Mouse (Mus musculus) limb, embryonic 14.5 days (tissue): ENCODE measurements around the gene Plxnc1. TPM values are rescaled to one million over a fixed set of nuclear protein-coding genes. Genes with fewer than 3 reads are reported as not detected.

ENCODE experiments used
- ATAC-seq: fragments of 200-750 bp; cut with Nextera tagmentation; 2 replicates; pipeline ENCODE4 v1.8.0; 2017; ENCODE audit warnings: low read depth, moderate number of reproducible peaks, moderate TSS enrichment; ENCODE audit not compliant: low FRiP score
- DNase-seq: peaks from one replicate; pipeline ENCODE4 v3.0.0-alpha.2; 2015; ENCODE audit warnings: low spot score
- H3K27ac ChIP-seq: fragments of 300-500 bp; sonication (generic); replicated peaks from 2 replicates; pipeline ENCODE4 v1.5.1; 2014; ENCODE audit warnings: low read depth, mild to moderate bottlenecking, low read length, moderate library complexity, mixed read lengths
- H3K27me3 ChIP-seq: fragments of 300-500 bp; sonication (generic); 2 replicates; pipeline ENCODE4 v1.6.1; 2014; ENCODE audit warnings: low read length, mixed read lengths; ENCODE audit not compliant: control insufficient read depth, insufficient read depth
- H3K36me3 ChIP-seq: fragments of 300-500 bp; sonication (generic); 2 replicates; pipeline ENCODE4 v1.6.1; 2014; ENCODE audit warnings: mild to moderate bottlenecking, low read length, moderate library complexity, mixed read lengths; ENCODE audit not compliant: control insufficient read depth, insufficient read depth
- H3K4me1 ChIP-seq: fragments of 300-500 bp; sonication (generic); 2 replicates; pipeline ENCODE4 v1.6.1; 2014; ENCODE audit warnings: antibody characterized with exemption, low read length, mixed read lengths; ENCODE audit not compliant: control insufficient read depth, insufficient read depth
- H3K4me2 ChIP-seq: fragments of 300-500 bp; sonication (generic); replicated peaks from 2 replicates; pipeline ENCODE4 v1.6.1; 2014; ENCODE audit warnings: low read depth, mild to moderate bottlenecking, low read length, moderate library complexity; ENCODE audit not compliant: severe bottlenecking
- H3K4me3 ChIP-seq: fragments of 300-500 bp; sonication (generic); replicated peaks from 2 replicates; pipeline ENCODE4 v1.5.1; 2014; ENCODE audit warnings: low read length
- H3K9ac ChIP-seq: fragments of 300-500 bp; sonication (generic); 2 replicates; pipeline ENCODE4 v1.6.1; 2014; ENCODE audit warnings: mild to moderate bottlenecking, low read depth, low read length, moderate library complexity; ENCODE audit not compliant: severe bottlenecking
- H3K9me3 ChIP-seq: fragments of 300-500 bp; sonication (generic); 2 replicates; pipeline ENCODE4 v1.6.1; 2016; ENCODE audit warnings: low read length; ENCODE audit not compliant: control insufficient read depth
- POLR2A ChIP-seq: fragments of 200-500 bp; IDR thresholded peaks from 2 replicates; pipeline ENCODE4 v1.8.0; 2012; ENCODE audit warnings: inconsistent platforms, mild to moderate bottlenecking, moderate library complexity, borderline replicate concordance; ENCODE audit not compliant: insufficient read depth, insufficient read length; ENCODE audit errors: extremely low read depth
- WGBS: fragments of 180-500 bp; shearing (Covaris S2); extraction: QIAGEN DNeasy Blood & Tissue Kit; methylation state at CpG from one replicate; pipeline ENCODE4 v1.1.7; 2014; 5-methylcytosine and 5-hydroxymethylcytosine counted together
- polyA plus RNA-seq, 2 experiments: library from polyadenylated mRNA; depleted of rRNA in 1 of 2; stranded (reverse) in 1 of 2; unstranded in 1 of 2; fragments of >200 nt; fragmentation: Nextera tagmentation in 1 of 2; extraction: Ambion mirVana in 1 of 2; gene quantifications; 2 replicates each; pipeline versions ENCODE4 v1.2.1 to v1.2.3; 2012 to 2014

The Plxnc1 gene
- polyA plus RNA-seq, 2 experiments, result 3.0 to 4.7 TPM

DNA sequence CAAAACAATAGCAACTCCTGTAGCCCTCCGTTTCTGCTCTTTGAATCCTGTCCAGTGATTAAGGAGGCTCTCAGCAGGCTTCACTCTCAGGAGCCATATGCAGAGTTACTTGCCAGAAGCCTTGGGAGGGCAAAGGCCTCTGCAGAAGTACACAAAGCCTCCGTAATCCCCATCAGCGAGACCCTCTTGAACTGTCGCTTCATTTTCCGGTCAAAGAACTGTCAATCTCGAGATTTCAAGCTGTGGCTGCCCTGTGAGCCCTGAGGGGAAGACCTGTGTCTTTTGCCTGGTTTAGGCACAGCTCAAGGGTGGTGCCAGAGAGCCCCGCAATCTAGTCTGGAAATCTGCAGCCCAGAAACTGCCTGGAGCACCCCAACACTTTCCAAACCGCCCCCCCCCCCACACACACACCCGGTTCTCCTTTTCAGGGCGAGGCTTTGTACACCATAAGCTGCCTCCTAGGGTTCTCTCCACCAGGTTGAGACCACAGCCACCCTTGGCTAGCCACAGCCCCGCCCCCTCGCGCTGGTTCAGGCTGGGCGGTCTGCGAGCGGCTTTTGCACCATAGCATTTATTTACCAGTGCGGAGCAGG, 2.1 kb downstream of the Plxnc1 start:
- Histone ChIP-seq H3K4me3 (peak overlapping the region; percentile 60), H3K27me3 (peaks cover 49% of the 10 kb centered on the region), H3K4me1 (peaks cover 14% of the 10 kb centered on the region), H3K27ac (no peak overlapping the region), H3K4me2 (peak overlapping the region; percentile 96), H3K36me3 (no peaks in the 10 kb centered on the region), H3K9me3 (no peaks in the 10 kb centered on the region), H3K9ac (peak overlapping the region; percentile 66; the same call in 1 of the 2 replicates)
- no peak for TF ChIP-seq POLR2A
- peak; percentile 12; the same call in 1 of the 2 replicates for ATAC-seq
- no peak for DNase-seq
- 2% methylated on average over 17 of the region's 17 CpGs for WGBS

DNA sequence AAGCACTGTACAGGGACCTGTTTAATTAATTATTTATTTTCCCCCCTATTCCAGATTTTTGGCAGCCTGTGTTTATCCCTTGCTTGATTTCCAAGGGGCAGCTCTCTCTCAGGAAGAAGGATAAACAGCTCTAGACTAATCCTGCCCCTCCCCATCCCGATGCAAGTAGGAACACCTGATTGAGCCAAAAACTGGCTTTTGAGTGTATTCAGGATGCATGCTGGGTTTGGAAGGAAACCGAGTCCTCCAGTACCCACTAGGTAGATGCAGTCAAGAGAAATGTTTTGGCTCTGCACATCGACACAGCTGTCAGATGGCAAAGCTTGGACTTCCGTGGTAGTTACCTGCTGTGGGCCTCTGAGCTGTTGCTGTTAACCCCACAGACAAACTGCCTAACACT, 3.1 kb downstream of the Plxnc1 start:
- H3K36me3 ChIP-seq, result no peaks in the 10 kb centered on the region
- ATAC-seq, result no peak
- no peak for DNase-seq
- H3K9ac ChIP-seq, result no peak overlapping the region
- no peak for TF ChIP-seq POLR2A
- H3K9me3 ChIP-seq, result no peaks in the 10 kb centered on the region
- H3K4me3 ChIP-seq, result no peak overlapping the region
- H3K27me3 ChIP-seq, result peaks cover 48% of the 10 kb centered on the region
- no peak overlapping the region for H3K27ac ChIP-seq
- no peak overlapping the region for H3K4me2 ChIP-seq
- H3K4me1 ChIP-seq, result peaks cover 14% of the 10 kb centered on the region
- 25% methylated on average over 4 of the region's 4 CpGs for WGBS

DNA sequence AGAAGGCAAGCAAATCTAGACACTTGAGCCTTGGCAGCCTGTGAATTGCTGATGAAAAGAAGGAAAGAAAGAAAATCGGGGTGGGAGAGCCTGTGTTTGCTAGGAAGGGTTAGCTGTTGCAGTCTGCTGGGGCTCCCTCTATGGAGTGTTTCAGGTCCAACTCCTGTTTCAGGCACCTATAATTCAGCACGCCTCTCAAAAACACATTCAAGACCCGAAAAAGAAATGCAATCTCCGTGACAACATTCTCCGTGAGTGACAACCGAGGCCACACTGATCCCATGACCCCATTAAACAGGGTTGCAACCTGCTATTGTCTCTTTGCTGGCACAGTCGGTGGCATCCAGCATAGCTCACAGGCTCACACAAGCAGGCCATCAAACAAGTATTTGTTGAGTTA, 3.8 kb downstream of the Plxnc1 start:
- no peak overlapping the region for H3K4me3 ChIP-seq
- H3K9me3 ChIP-seq, result no peaks in the 10 kb centered on the region
- no peak for DNase-seq
- H3K9ac ChIP-seq, result no peak overlapping the region
- WGBS, result 43% methylated on average over 7 of the region's 7 CpGs
- no peak overlapping the region for H3K27ac ChIP-seq
- TF ChIP-seq POLR2A, result no peak
- H3K4me1 ChIP-seq, result peaks cover 14% of the 10 kb centered on the region
- no peak for ATAC-seq
- peaks cover 41% of the 10 kb centered on the region for H3K27me3 ChIP-seq
- H3K36me3 ChIP-seq, result no peaks in the 10 kb centered on the region
- H3K4me2 ChIP-seq, result no peak overlapping the region

- Histone ChIP-seq H3K4me3 (no peak overlapping the region), H3K27ac (no peak overlapping the region), H3K36me3 (no peaks in the 10 kb centered on the region), H3K9me3 (no peaks in the 10 kb centered on the region), H3K4me2 (no peak overlapping the region), H3K27me3 (peaks cover 33% of the 10 kb centered on the region), H3K9ac (no peak overlapping the region), H3K4me1 (peaks cover 11% of the 10 kb centered on the region)
- no peak for TF ChIP-seq POLR2A
- ATAC-seq, result no peak
- no peak for DNase-seq
- 32% methylated on average over 2 of the region's 2 CpGs for WGBS
These were observed 4.6 kb downstream of the Plxnc1 start for GRCm38 (mm10) chr10:94940061-94940460.

DNA sequence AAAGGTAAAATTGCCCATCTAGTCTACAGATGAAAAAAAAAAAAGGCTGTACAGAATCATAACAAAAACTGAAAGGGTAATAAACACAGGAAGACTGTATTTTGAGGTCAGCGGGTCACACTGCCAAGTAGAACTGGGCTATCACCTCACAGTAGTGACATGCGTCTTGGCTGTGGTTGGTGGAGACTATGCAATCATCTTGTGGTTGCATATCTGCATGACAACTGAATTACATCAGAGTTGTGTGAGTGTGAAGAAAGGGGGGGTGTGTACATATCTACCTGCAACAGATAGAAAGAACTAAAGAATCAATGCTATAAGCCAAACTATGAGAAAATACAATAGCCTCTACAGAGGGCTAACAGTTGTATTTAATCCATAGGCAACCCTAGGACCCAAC, 5.7 kb downstream of the Plxnc1 start:
- DNase-seq, result no peak
- H3K4me3 ChIP-seq, result no peak overlapping the region
- H3K36me3 ChIP-seq, result no peaks in the 10 kb centered on the region
- 97% methylated on average over 2 of the region's 2 CpGs for WGBS
- H3K4me1 ChIP-seq, result peaks cover 10% of the 10 kb centered on the region
- H3K9me3 ChIP-seq, result no peaks in the 10 kb centered on the region
- no peak overlapping the region for H3K4me2 ChIP-seq
- peaks cover 27% of the 10 kb centered on the region for H3K27me3 ChIP-seq
- no peak for ATAC-seq
- no peak overlapping the region for H3K9ac ChIP-seq
- no peak for TF ChIP-seq POLR2A
- H3K27ac ChIP-seq, result no peak overlapping the region
